Mouse (Mus musculus): ENCODE measurements around the gene Ppp5c. TPM values are rescaled to one million over a fixed set of nuclear protein-coding genes. Genes with fewer than 3 reads are reported as not detected.

The Ppp5c gene
- polyA plus RNA-seq, 1 experiment from 2014 or later = 88.3 TPM

DNA sequence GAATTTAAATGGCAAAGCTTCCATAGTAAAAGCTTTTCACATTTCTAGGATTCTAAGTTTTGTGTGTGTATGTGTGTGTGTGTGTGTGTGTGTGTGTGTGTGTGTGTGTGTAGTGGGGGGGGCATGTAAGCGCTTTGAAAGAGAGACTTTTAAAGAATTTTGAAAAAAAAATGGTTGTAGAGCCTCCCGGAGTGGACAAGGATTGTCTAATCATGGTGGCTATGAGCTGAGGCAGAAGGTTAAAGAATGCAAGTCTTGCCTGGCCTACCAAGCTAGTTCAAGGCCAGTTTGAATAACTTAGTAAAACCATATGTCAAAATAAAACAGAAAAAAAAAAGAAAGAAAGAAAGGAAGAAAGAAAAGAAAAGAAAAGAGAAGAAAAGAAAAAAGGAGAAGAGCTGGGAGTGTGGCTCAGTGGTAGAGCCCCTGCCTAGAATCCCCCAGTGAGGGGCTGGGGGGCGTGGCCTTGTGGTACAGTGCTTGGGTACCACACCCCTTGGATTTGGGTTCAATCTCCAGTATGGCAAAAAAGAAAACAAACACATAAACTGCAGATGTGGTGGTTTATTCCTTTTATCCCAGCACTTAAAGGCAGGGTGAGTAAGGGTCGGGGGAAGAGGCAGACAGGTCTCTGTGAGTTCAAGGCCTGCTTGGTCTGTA, 27.7 kb upstream of the Ppp5c start:
- peak overlapping the region; percentile 76 for H3K4me2 ChIP-seq (ENCODE audit: low read depth, low read length)
- 90% methylated on average over 4 of the region's 4 CpGs for WGBS
- H3K4me3 ChIP-seq (ENCODE audit: low read length) = peak overlapping the region; percentile 60
- no peak for ATAC-seq
- peak overlapping the region; percentile 77; the same call in 1 of the 2 replicates for H3K9ac ChIP-seq (ENCODE audit: low read depth, low read length)
- no peaks in the 10 kb centered on the region for H3K27me3 ChIP-seq (replicated peaks; ENCODE audit: control insufficient read depth, insufficient read depth, low read length)
- H3K9me3 ChIP-seq (ENCODE audit: control insufficient read depth, low read length) = no peaks in the 10 kb centered on the region
- peaks cover 33% of the 10 kb centered on the region for H3K4me1 ChIP-seq (ENCODE audit: control insufficient read depth, insufficient read depth, low read length)
- peak overlapping the region; percentile 98 for H3K27ac ChIP-seq (ENCODE audit: low read length)
- peaks cover 23% of the 10 kb centered on the region for H3K36me3 ChIP-seq (ENCODE audit: control insufficient read depth, insufficient read depth, low read length)

DNA sequence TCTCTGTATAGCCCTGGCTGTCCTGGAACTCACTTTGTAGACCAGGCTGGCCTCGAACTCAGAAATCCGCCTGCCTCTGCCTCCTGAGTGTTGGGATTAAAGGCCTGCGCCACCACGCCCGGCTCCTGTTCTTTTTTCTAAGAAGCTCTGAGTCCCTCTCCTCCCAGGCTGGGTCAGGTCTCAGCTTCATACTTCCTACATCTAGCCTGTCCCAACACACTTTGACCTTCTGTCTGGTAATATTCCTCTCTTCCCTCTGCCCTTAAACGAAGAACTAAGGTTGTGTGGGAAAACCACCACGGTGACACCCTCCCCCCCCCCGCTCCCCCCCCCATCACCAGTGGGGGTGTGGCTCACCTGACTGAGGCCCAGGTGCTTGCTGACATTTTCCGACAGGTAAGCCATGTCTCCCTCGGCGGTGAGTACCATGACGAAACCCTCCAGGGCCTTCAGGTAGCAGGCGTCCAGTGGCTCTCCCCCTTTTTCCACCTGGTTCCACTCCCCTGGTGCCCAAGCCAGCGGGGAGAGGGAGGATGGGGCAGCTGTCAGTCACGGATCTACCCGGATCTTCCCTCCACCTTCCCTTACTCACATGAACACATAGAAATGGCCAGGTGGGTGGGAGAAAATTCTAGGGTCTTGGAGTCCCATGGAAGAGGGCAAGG, 26.7 kb upstream of the Ppp5c start:
- ATAC-seq = no peak
- H3K27ac ChIP-seq (ENCODE audit: low read length) = no peak overlapping the region; the same call in 1 of the 2 replicates
- H3K9ac ChIP-seq (ENCODE audit: low read depth, low read length) = no peak overlapping the region

DNA sequence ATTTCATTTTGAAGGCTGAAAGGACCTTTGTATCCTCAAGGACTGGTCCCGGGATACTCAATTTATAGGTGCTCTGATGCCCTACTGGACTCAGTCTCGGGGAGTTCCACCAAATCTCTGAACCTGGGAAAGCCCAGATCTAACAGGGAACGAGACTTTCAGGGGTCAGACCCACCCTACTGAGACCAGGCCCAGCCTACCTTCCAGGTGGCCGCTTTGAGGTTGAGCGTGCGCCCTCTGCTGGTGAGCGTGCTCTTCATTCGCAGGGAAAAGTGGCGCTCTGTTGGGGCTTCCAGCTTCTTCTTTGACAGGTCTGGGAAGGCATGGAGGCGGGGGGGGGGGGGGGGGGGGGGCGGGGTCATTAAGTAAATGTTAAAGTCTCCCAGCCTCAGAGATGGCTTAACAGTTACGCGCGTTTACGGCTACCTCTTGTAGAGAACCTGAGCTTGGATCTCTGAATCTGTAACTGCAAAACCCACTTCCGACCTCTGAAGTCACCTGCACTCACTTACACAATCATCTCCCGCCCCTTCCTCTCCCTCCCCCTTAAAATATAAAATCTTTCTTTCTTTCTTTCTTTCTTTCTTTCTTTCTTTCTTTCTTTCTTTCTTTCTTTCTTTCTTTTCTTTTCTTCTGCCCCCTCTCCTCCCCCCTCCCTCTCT, 23.3 kb upstream of the Ppp5c start:
- Histone ChIP-seq H3K4me3 (ENCODE audit: low read length) (no peak overlapping the region), H3K36me3 (ENCODE audit: control insufficient read depth, insufficient read depth, low read length) (peaks cover 45% of the 10 kb centered on the region), H3K9ac (ENCODE audit: low read depth, low read length) (peak overlapping the region; percentile 3; the same call in 1 of the 2 replicates), H3K27ac (ENCODE audit: low read length) (no peak overlapping the region), H3K4me1 (ENCODE audit: control insufficient read depth, insufficient read depth, low read length) (peaks cover 11% of the 10 kb centered on the region; the same call in 1 of the 2 replicates), H3K9me3 (ENCODE audit: control insufficient read depth, low read length) (no peaks in the 10 kb centered on the region), H3K27me3 (replicated peaks; ENCODE audit: control insufficient read depth, insufficient read depth, low read length) (no peaks in the 10 kb centered on the region), H3K4me2 (ENCODE audit: low read depth, low read length) (no peak overlapping the region)
- peak; percentile 23 for ATAC-seq
- WGBS = 14% methylated on average over 14 of the region's 17 CpGs

More for the DNA sequence above, 26.7 kb upstream of the Ppp5c start:
- Histone ChIP-seq H3K4me1 (ENCODE audit: control insufficient read depth, insufficient read depth, low read length) (peaks cover 29% of the 10 kb centered on the region), H3K4me3 (ENCODE audit: low read length) (no peak overlapping the region), H3K27me3 (replicated peaks; ENCODE audit: control insufficient read depth, insufficient read depth, low read length) (no peaks in the 10 kb centered on the region), H3K9me3 (ENCODE audit: control insufficient read depth, low read length) (no peaks in the 10 kb centered on the region), H3K4me2 (ENCODE audit: low read depth, low read length) (no peak overlapping the region; the same call in 1 of the 2 replicates), H3K36me3 (ENCODE audit: control insufficient read depth, insufficient read depth, low read length) (peaks cover 28% of the 10 kb centered on the region)
- WGBS = 85% methylated on average over 16 of the region's 16 CpGs

DNA sequence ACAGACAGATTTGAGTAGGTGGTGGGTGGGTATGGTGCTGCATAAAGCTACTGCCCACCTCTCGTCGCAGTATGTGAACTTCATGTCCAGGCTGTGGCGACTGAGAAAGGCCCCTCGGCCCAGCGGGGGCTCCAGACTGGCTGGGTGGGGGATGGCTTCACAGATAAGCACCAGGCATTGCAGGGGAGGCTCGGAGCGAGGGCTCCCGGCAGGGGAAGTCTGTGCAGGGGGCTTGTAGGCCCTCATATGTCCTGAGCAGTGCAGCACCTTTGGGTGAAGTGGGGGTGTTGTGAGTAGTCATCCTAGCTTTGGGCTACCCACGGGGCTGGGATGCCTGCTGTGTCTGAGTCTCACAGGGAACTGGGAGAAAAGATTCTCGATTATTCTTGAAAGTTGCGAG, 22.8 kb upstream of the Ppp5c start:
- Histone ChIP-seq H3K9me3 (ENCODE audit: control insufficient read depth, low read length) (no peaks in the 10 kb centered on the region), H3K27ac (ENCODE audit: low read length) (no peak overlapping the region; the same call in 1 of the 2 replicates), H3K9ac (ENCODE audit: low read depth, low read length) (peak overlapping the region; percentile 3; the same call in 1 of the 2 replicates), H3K4me3 (ENCODE audit: low read length) (no peak overlapping the region), H3K27me3 (replicated peaks; ENCODE audit: control insufficient read depth, insufficient read depth, low read length) (no peaks in the 10 kb centered on the region), H3K4me2 (ENCODE audit: low read depth, low read length) (no peak overlapping the region), H3K4me1 (ENCODE audit: control insufficient read depth, insufficient read depth, low read length) (peaks cover 6% of the 10 kb centered on the region; the same call in 1 of the 2 replicates), H3K36me3 (ENCODE audit: control insufficient read depth, insufficient read depth, low read length) (peaks cover 45% of the 10 kb centered on the region)
- ATAC-seq = no peak; the same call in 1 of the 2 replicates
- 65% methylated on average over 11 of the region's 11 CpGs for WGBS

DNA sequence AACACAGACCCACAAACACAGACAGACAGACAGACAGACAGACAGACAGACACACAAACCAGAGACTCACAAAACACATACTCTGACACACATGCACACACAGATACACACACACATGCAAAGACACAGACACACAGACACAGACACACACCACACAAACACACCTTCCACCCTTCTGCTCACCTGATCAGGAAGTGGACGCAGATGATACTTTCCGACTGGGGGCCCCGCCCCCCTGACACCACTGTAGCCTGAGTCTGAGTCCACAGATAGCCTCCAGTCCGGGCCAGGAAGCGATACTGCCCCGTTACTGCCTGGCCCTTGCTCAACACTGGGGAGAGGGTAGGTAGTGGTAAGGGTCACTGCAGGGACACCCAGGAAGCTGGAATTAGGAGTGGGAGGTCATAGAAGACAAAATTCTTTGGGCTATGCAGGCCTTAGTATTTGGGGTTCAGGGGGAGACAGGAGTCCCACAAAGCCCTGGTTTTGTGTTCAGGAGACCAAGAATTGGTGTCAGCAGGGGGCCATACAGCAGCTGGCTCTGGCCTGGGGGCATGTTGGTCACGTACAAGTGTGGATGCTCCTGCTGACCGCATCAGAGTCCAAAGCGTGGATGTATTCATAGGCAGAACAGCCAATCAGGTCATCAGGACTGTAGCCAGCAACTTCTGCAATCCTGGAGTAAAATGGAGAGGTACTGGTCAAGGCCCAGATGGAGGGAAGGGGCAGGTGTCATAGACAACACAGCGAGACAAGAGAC, 20.9 kb upstream of the Ppp5c start:
- Histone ChIP-seq H3K27me3 (replicated peaks; ENCODE audit: control insufficient read depth, insufficient read depth, low read length) (no peaks in the 10 kb centered on the region), H3K4me1 (ENCODE audit: control insufficient read depth, insufficient read depth, low read length) (0 out of 2 replicates have a peak, but pooled peaks cover 2% of the 10 kb centered on the region), H3K9ac (ENCODE audit: low read depth, low read length) (no peak overlapping the region), H3K4me3 (ENCODE audit: low read length) (no peak overlapping the region), H3K9me3 (ENCODE audit: control insufficient read depth, low read length) (no peaks in the 10 kb centered on the region), H3K27ac (ENCODE audit: low read length) (no peak overlapping the region), H3K4me2 (ENCODE audit: low read depth, low read length) (no peak overlapping the region), H3K36me3 (ENCODE audit: control insufficient read depth, insufficient read depth, low read length) (peaks cover 45% of the 10 kb centered on the region)
- 0 out of 2 replicates have a peak, but pooled peaks have one; percentile 22 for ATAC-seq
- 86% methylated on average over 10 of the region's 10 CpGs for WGBS

DNA sequence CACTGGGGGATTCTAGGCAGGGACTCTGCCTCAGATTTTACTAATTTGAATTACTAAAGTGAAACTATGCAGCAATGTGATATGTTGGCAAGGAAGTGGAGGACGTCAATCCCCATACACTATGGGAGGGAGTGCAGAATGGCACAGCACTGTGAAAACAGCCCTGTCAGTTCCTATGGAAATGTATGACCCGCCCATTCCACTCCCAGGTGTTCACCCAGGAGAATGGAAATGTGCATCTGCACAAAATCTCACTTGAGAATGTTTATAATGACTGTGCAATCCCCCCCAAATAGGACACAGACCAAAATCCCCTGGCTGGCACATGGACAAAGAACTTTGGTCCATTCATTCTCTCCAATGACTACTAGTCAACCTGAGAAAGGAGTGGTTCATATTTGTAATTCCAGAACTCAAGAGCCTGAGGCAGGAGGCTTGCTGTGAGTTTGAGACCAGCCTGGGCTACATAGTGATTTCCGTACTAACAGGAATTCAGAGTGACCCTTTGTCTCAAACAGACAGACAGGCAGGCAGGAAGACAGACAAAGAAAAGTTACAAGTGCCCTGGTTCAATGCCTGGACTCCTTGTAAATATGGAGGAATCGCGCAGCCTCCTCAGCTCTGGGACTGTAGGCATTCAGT, 19.4 kb upstream of the Ppp5c start:
- H3K27me3 ChIP-seq (replicated peaks; ENCODE audit: control insufficient read depth, insufficient read depth, low read length) = no peaks in the 10 kb centered on the region
- no peaks in the 10 kb centered on the region for H3K9me3 ChIP-seq (ENCODE audit: control insufficient read depth, low read length)
- 90% methylated on average over 5 of the region's 5 CpGs for whole genome bisulfite sequencing
- 0 out of 2 replicates have a peak, but pooled peaks cover 2% of the 10 kb centered on the region for H3K4me1 ChIP-seq (ENCODE audit: control insufficient read depth, insufficient read depth, low read length)
- no peak for ATAC-seq
- H3K27ac ChIP-seq (ENCODE audit: low read length) = no peak overlapping the region
- H3K36me3 ChIP-seq (ENCODE audit: control insufficient read depth, insufficient read depth, low read length) = peaks cover 51% of the 10 kb centered on the region
- H3K4me2 ChIP-seq (ENCODE audit: low read depth, low read length) = no peak overlapping the region
- H3K4me3 ChIP-seq (ENCODE audit: low read length) = no peak overlapping the region
- no peak overlapping the region for H3K9ac ChIP-seq (ENCODE audit: low read depth, low read length)

DNA sequence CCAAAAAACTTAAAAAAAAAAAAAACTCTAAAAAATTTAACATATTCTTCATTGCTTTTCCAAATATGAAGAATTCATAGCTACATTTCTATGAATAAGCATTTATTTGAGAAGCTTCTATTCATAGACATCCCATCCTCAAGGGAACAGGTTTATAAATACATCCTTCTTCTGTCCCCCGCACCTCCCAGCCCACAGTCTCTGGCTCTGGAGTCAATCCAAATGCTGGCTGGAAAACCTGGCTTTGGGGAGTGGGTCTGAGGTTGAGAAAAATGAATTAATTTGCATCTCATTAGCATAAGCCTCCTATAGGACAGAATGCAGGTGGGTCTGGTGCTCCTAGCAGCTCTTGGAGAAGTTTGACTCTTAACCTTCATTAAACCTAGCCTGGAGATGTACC, 18.0 kb upstream of the Ppp5c start:
- 0 out of 2 replicates have a peak, but pooled peaks cover under 1% of the 10 kb centered on the region for H3K4me1 ChIP-seq (ENCODE audit: control insufficient read depth, insufficient read depth, low read length)
- whole genome bisulfite sequencing = 56% methylated on average over 1 of the region's 1 CpGs
- no peak for ATAC-seq

DNA sequence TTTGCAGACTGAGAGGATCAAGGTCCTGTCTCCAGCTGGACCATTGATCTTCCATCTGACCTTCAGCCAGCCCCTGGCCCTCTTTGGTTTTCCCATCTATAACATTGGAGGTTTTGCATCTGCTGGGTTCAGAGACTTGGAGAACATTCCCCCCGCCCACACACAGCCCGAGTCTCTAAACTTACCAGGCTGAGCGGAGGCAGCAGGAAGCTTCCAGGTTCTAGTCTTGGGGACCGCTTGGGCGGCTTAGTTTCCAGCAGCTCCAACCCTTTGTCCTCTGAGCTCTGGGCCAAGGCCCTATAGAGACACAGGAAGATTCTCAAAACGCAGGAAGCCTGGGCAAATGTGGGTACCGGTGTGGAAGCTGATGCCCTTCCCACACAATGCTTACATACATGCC, 11.6 kb upstream of the Ppp5c start:
- H3K4me1 ChIP-seq (ENCODE audit: control insufficient read depth, insufficient read depth, low read length) = no peaks in the 10 kb centered on the region
- H3K9me3 ChIP-seq (ENCODE audit: control insufficient read depth, low read length) = no peaks in the 10 kb centered on the region
- no peak overlapping the region for H3K4me3 ChIP-seq (ENCODE audit: low read length)
- H3K36me3 ChIP-seq (ENCODE audit: control insufficient read depth, insufficient read depth, low read length) = peaks cover 67% of the 10 kb centered on the region
- H3K4me2 ChIP-seq (ENCODE audit: low read depth, low read length) = no peak overlapping the region
- no peak for ATAC-seq
- H3K9ac ChIP-seq (ENCODE audit: low read depth, low read length) = no peak overlapping the region
- no peaks in the 10 kb centered on the region for H3K27me3 ChIP-seq (replicated peaks; ENCODE audit: control insufficient read depth, insufficient read depth, low read length)
- H3K27ac ChIP-seq (ENCODE audit: low read length) = no peak overlapping the region
- 90% methylated on average over 7 of the region's 7 CpGs for WGBS

More for the DNA sequence above, 18.0 kb upstream of the Ppp5c start:
- no peaks in the 10 kb centered on the region for H3K9me3 ChIP-seq (ENCODE audit: control insufficient read depth, low read length)
- no peak overlapping the region for H3K4me3 ChIP-seq (ENCODE audit: low read length)
- no peak overlapping the region for H3K9ac ChIP-seq (ENCODE audit: low read depth, low read length)
- no peak overlapping the region for H3K27ac ChIP-seq (ENCODE audit: low read length)
- H3K27me3 ChIP-seq (replicated peaks; ENCODE audit: control insufficient read depth, insufficient read depth, low read length) = no peaks in the 10 kb centered on the region
- peaks cover 54% of the 10 kb centered on the region for H3K36me3 ChIP-seq (ENCODE audit: control insufficient read depth, insufficient read depth, low read length)
- H3K4me2 ChIP-seq (ENCODE audit: low read depth, low read length) = no peak overlapping the region

Data from intestine, embryonic 16.5 days (tissue).